Mouse (Mus musculus) heart, embryonic 15.5 days (tissue): ENCODE results near the gene Lrrc4. TPM values are rescaled to one million over a fixed set of nuclear protein-coding genes. Genes with fewer than 3 reads are reported as not detected.

Experiments
- ATAC-seq: fragments of 200-750 bp; cut with Nextera tagmentation; replicated peaks from 2 replicates; pipeline ENCODE4 v1.8.0; 2017; ENCODE audit warnings: low read depth, moderate TSS enrichment; ENCODE audit not compliant: insufficient number of reproducible peaks, insufficient read depth, low FRiP score
- H3K27ac ChIP-seq: fragments of 300-500 bp; sonication (generic); 2 replicates; pipeline ENCODE4 v1.5.1; 2015; ENCODE audit warnings: mild to moderate bottlenecking, inconsistent platforms
- H3K27me3 ChIP-seq: fragments of 300-500 bp; sonication (generic); 2 replicates; pipeline ENCODE4 v1.6.1; 2015; ENCODE audit warnings: inconsistent platforms
- H3K36me3 ChIP-seq: fragments of 300-500 bp; sonication (generic); 2 replicates; pipeline ENCODE4 v1.6.1; 2015; ENCODE audit warnings: mild to moderate bottlenecking, inconsistent platforms
- H3K4me1 ChIP-seq: fragments of 300-500 bp; sonication (generic); replicated peaks from 2 replicates; pipeline ENCODE4 v1.6.1; 2015; ENCODE audit warnings: inconsistent platforms
- H3K4me2 ChIP-seq: fragments of 300-500 bp; sonication (generic); 2 replicates; pipeline ENCODE4 v1.6.1; 2015; ENCODE audit warnings: inconsistent platforms, mild to moderate bottlenecking, moderate library complexity
- H3K4me3 ChIP-seq: fragments of 300-500 bp; sonication (generic); 2 replicates; pipeline ENCODE4 v1.5.1; 2015; ENCODE audit warnings: mild to moderate bottlenecking, inconsistent platforms
- H3K9ac ChIP-seq: fragments of 300-500 bp; sonication (generic); 2 replicates; pipeline ENCODE4 v1.6.1; 2015; ENCODE audit warnings: mild to moderate bottlenecking, inconsistent platforms
- H3K9me3 ChIP-seq: fragments of 300-500 bp; sonication (generic); replicated peaks from 2 replicates; pipeline ENCODE4 v1.6.1; 2016; ENCODE audit warnings: inconsistent platforms
- WGBS: fragments of 180-500 bp; shearing (Covaris S2); methylation state at CpG from one replicate; pipeline ENCODE4 v1.1.7; 2015; ENCODE audit warnings: mixed read lengths; 5-methylcytosine and 5-hydroxymethylcytosine counted together
- polyA plus RNA-seq: library from polyadenylated mRNA; unstranded; fragments of >200 nt; fragmentation: Nextera tagmentation; extraction: Ambion mirVana; gene quantifications from 2 replicates; pipeline ENCODE4 v1.2.1, GENCODE M21; 2015

The Lrrc4 gene
- polyA plus RNA-seq, 1 experiment from 2014 or later = 0.30 TPM

DNA sequence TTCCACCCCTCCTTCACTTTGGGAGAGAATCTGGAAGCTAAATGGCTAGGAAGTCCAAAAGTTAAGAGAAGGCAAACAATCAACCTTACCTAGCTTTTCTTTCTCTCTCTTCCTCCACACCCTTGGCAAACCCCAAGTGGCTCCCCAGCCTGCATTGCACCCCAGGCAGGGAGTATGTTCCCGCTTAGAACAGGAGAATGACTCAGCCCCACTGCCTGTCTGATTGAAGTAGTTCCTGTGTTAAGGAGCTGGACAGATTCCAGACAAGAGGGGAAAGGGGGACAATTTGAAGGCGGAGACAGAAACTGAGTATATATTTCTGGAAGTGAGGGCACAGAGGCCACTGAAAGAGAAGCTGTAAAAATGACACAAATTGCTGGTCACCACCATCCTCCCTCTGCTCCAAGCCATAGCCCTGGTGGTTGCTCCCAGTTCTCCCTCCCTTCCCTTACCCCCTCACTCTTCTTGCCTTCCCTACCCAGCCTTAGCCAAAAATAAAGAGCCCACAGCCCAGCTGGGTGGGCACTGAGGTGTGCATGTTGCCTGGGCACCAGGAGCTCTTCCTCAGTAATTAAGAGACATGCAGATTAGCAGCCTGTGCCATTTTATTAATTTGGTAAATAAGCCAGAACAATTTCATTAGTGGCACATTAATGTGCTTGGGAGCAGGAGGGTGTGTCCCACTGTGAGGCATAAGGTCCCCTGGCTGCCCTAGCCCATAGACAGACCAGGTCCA, 36.1 kb upstream of the Lrrc4 start:
- H3K4me2 ChIP-seq = no peak overlapping the region
- H3K4me1 ChIP-seq = peaks cover 14% of the 10 kb centered on the region
- WGBS = 25% methylated on average over 2 of the region's 2 CpGs
- no peaks in the 10 kb centered on the region for H3K27me3 ChIP-seq
- H3K4me3 ChIP-seq = no peak overlapping the region
- no peaks in the 10 kb centered on the region for H3K36me3 ChIP-seq
- no peak; the same call in 1 of the 2 replicates for ATAC-seq
- H3K9me3 ChIP-seq = no peaks in the 10 kb centered on the region
- no peak overlapping the region for H3K9ac ChIP-seq
- H3K27ac ChIP-seq = no peak overlapping the region

DNA sequence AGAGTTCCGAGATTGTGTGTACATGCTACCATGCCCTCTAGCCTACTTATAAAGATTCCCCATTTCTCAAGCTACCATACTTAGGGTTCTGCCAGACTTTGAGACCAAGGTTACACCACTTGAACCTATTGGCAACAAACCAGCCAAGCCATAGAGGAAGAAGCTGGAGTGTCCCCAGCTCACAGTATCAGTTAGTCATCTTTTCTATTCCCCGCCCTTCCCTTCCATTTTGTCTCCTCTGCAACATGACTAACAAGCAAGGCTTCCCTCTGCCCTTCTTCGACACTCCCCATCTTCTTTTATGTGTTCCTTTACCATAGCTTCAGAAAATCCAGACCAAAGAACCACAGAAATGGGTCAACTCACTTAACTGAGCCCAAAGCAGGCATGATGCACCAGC, 34.7 kb upstream of the Lrrc4 start:
- 92% methylated on average over 3 of the region's 3 CpGs for WGBS
- Histone ChIP-seq H3K27me3 (no peaks in the 10 kb centered on the region), H3K9me3 (no peaks in the 10 kb centered on the region)

DNA sequence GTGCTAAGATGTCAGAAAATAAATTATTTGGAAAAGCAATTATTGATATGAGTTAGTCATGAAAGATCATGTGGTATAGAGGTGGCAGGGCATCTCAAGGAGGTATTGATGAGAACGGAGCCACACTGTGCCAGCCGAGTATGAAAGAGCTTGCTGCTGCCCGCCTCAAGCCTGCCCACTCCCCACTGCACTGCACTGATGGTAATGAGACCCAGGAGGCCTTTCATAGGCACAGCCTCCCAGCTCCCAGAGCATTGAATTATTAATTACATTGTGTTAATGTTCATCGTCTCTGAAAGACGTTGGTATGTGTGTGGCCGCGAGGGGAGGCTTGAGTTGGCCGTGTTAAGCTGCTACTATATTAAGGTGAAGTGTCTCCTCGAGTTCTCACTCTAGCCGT, 33.6 kb upstream of the Lrrc4 start:
- no peaks in the 10 kb centered on the region for H3K9me3 ChIP-seq
- peaks cover 9% of the 10 kb centered on the region for H3K4me1 ChIP-seq
- H3K27ac ChIP-seq = no peak overlapping the region
- no peaks in the 10 kb centered on the region for H3K36me3 ChIP-seq
- no peak overlapping the region for H3K4me2 ChIP-seq
- ATAC-seq = no peak
- WGBS = 80% methylated on average over 10 of the region's 10 CpGs
- no peak overlapping the region for H3K9ac ChIP-seq
- no peaks in the 10 kb centered on the region for H3K27me3 ChIP-seq
- H3K4me3 ChIP-seq = no peak overlapping the region

More for the DNA sequence above, 34.7 kb upstream of the Lrrc4 start:
- Histone ChIP-seq H3K4me2 (no peak overlapping the region), H3K4me3 (no peak overlapping the region), H3K9ac (no peak overlapping the region), H3K27ac (no peak overlapping the region), H3K36me3 (no peaks in the 10 kb centered on the region), H3K4me1 (peaks cover 9% of the 10 kb centered on the region)
- ATAC-seq = no peak

DNA sequence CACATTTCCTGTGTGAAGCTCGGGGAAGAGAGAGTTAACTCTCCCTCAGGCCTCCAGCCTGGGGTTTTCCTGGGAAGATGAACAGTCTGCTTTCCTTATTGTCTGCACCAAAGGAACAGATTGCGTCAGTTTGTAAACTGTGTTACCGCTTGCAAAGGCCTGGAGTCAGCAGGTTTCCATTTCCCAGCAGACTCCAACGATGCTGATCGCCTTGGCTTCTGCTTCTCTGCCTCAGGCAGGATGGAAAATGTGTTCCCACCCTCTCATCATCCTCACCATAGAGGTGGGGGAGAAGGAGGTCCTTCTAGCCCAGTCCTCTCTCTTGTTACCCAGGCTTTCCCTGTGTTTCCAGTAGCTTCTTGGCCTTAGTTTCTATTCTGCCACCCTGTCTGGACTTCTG, 33.1 kb upstream of the Lrrc4 start:
- no peaks in the 10 kb centered on the region for H3K27me3 ChIP-seq
- no peaks in the 10 kb centered on the region for H3K36me3 ChIP-seq
- no peak for ATAC-seq
- 52% methylated on average over 5 of the region's 5 CpGs for WGBS
- H3K4me1 ChIP-seq = peaks cover 9% of the 10 kb centered on the region
- no peak overlapping the region for H3K27ac ChIP-seq
- no peak overlapping the region for H3K4me2 ChIP-seq
- no peaks in the 10 kb centered on the region for H3K9me3 ChIP-seq
- no peak overlapping the region for H3K4me3 ChIP-seq
- no peak overlapping the region for H3K9ac ChIP-seq

DNA sequence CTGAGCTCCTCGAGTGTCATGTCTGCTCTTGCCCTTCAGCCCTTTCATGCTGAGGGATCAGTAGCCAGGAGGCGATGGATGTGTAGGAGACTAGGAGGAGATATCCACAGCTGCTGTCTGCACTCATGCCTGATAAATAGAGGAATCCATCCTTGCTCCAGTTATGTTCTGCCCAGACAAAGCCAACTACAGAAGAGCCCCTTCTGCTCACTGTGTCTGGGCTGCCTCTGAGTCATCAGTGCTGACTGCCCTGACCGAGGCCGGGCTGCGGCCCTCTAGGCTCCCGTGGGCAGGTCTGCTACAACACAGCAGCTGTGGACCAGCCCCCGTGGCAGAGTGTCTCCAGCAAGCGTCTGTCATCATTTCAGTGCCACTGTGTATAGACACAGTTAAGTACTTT, 30.8 kb upstream of the Lrrc4 start:
- Histone ChIP-seq H3K36me3 (no peaks in the 10 kb centered on the region), H3K4me3 (no peak overlapping the region), H3K27ac (no peak overlapping the region), H3K4me2 (no peak overlapping the region), H3K9me3 (no peaks in the 10 kb centered on the region), H3K4me1 (peaks cover 7% of the 10 kb centered on the region), H3K9ac (no peak overlapping the region), H3K27me3 (no peaks in the 10 kb centered on the region)
- WGBS = 47% methylated on average over 8 of the region's 8 CpGs
- no peak for ATAC-seq

DNA sequence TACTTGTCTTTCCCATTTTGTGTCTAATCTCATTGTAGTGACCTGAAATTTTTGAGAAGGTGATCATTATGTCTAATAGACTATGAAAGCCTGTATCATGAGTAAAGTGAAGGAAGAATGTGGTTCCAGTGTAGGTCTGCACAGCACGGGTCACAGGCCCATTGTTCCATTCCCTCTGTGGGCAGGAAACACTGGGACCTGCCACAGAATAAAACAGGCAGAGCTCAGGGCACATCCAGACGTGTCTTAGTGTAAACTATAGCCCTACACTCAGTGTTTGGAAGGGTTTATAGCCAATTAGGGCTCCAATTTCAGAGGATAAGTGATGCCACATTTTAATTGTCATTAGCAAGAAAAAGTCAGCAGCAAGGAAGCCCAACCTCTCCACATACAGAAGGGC, 29.4 kb upstream of the Lrrc4 start:
- Histone ChIP-seq H3K4me1 (peaks cover 17% of the 10 kb centered on the region), H3K9me3 (no peaks in the 10 kb centered on the region), H3K27ac (no peak overlapping the region), H3K36me3 (no peaks in the 10 kb centered on the region), H3K27me3 (no peaks in the 10 kb centered on the region), H3K9ac (no peak overlapping the region), H3K4me2 (no peak overlapping the region), H3K4me3 (no peak overlapping the region)
- 70% methylated on average over 2 of the region's 2 CpGs for WGBS
- ATAC-seq = no peak

DNA sequence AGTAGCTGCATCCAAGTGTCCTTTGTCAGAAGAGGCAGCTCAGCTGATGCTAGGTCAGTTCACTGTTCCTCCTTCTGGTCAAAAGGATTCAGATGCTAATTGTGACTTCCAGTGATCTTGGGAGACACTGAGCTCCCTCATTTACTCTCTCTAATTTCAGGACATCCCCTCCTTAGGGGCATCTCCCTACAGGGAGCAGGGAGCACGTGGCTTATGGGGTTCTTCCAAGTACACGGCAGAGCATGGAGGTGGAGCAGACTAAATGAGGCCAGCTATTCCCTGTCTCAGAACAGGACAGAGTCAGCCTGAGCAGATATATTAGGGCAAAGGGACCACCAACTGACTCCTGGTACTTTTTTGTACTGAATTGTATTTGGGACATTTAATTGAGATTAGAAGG, 28.9 kb upstream of the Lrrc4 start:
- H3K4me2 ChIP-seq = no peak overlapping the region
- H3K4me1 ChIP-seq = peaks cover 19% of the 10 kb centered on the region
- H3K36me3 ChIP-seq = no peaks in the 10 kb centered on the region
- WGBS = 79% methylated on average over 2 of the region's 2 CpGs
- no peaks in the 10 kb centered on the region for H3K27me3 ChIP-seq
- H3K9me3 ChIP-seq = no peaks in the 10 kb centered on the region
- no peak overlapping the region for H3K4me3 ChIP-seq
- no peak for ATAC-seq
- no peak overlapping the region for H3K9ac ChIP-seq
- H3K27ac ChIP-seq = no peak overlapping the region

DNA sequence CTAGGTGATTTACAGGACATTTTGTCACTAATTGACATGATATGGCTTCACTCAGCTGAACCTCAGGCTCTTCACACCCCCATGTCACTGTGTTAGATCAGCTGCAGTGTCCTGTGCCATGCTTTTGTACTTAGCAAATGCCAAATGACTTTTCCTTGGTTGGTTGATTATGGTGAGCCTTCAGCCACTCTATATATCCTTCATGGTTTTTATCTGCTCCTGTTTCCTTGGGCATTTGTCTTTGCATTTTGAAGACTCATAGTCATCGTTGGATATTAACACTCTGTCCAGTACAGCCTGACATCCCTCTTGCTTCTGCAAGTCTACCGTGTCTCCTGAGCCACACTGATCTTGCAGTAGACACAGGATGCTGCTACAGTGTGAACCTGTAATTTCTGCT, 27.5 kb upstream of the Lrrc4 start:
- peaks cover 27% of the 10 kb centered on the region for H3K4me1 ChIP-seq
- no peaks in the 10 kb centered on the region for H3K36me3 ChIP-seq
- no peaks in the 10 kb centered on the region for H3K9me3 ChIP-seq
- ATAC-seq = no peak
- H3K9ac ChIP-seq = no peak overlapping the region
- no peak overlapping the region for H3K4me2 ChIP-seq
- 83% methylated on average over 2 of the region's 2 CpGs for WGBS
- H3K4me3 ChIP-seq = no peak overlapping the region
- no peak overlapping the region for H3K27ac ChIP-seq
- no peaks in the 10 kb centered on the region for H3K27me3 ChIP-seq

DNA sequence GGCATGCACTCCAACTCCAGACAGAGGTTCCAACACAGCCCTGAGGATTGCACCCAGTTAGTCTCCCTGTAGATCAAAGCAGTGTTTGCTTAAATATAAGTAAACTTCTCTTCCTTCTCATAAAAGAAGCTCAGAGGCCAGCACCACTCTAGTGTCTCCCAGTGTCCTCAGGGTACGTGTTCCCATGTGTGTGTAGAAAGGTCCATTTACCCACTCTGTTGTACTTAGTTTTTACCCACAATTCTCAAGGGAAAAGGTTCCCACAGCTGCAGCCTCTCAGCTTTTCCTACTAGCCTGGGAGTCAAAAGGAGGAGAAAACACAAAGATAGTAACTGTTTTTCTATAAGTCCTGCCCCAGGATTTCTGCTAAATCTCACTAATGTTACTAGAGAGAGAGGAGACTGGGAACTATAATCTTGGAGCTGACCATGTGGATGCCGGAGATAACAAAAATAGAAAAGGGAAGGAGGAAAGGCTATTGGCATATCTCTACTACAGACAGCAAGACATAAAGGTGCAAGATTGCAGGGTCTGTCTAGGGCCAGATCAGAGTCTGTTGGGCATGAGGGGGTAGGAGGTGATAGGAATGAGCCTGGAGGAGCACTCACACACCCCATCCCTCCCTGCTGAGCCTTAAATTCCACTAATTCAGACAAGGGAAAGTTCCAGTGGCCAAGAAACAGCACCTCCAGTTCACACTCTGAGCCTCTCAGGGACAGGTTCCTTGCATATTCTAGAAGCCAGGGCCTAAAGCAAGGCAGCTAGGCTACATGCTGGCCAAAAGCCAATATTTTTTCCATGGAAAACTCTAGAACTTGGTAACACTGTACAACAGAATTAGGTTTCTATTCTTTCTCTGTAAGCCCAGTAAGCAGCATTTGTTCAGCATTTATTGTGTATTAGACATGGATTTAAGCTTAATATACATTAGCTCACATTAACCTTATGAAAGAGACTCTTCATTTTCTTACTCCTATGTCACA, 25.9 kb upstream of the Lrrc4 start:
- 38% methylated on average over 2 of the region's 2 CpGs for WGBS
- ATAC-seq = no peak

DNA sequence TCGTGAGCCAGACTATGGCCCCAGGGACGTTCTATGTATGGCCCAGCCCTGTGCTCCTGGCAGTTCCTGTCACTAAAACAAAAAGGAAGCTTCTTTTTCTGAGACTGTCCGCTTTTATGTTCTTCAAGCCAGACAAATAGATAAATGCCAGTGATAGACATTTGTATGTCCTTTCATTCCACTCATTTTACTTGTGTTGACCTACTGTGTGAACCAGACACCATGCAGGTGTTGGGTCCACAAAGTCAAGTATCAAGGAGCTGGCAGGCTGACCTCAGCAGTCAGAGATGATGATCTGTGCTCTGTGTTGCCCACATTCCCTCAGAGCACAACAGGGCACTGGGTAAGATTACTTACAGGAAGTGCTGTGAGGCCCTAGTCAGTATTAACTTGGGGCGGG, 25.2 kb upstream of the Lrrc4 start:
- Histone ChIP-seq H3K9ac (no peak overlapping the region), H3K4me2 (no peak overlapping the region), H3K4me3 (no peak overlapping the region), H3K9me3 (no peaks in the 10 kb centered on the region), H3K4me1 (peaks cover 43% of the 10 kb centered on the region), H3K27me3 (no peaks in the 10 kb centered on the region), H3K27ac (no peak overlapping the region), H3K36me3 (no peaks in the 10 kb centered on the region)
- WGBS = 69% methylated on average over 4 of the region's 4 CpGs
- no peak for ATAC-seq

More for the DNA sequence above, 25.9 kb upstream of the Lrrc4 start:
- Histone ChIP-seq H3K9me3 (no peaks in the 10 kb centered on the region), H3K4me2 (no peak overlapping the region), H3K36me3 (no peaks in the 10 kb centered on the region), H3K9ac (no peak overlapping the region), H3K27ac (peak overlapping the region; percentile 13; the same call in 1 of the 2 replicates), H3K27me3 (no peaks in the 10 kb centered on the region), H3K4me3 (no peak overlapping the region), H3K4me1 (peaks cover 40% of the 10 kb centered on the region)

DNA sequence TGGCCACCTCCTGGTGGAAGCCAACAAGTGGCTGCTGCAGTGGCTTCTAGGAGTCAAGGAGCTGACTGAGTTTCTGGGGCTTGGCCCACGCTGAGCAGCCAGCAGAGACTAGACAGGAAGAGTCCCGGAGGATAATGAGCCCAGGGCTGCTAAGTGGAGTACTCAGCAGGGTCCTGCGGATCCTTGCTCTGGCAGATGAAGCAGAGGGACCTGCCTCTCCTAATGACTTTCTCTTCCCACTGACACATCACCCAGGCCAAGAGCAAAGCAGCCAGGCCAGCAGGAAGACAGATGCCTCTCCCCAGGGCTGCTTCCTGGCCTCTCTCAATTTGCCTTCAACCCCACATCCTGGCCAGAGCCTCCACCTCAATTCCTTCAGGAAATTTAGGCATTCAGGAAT, 23.9 kb upstream of the Lrrc4 start:
- Histone ChIP-seq H3K4me1 (peaks cover 43% of the 10 kb centered on the region), H3K27ac (no peak overlapping the region), H3K9ac (no peak overlapping the region), H3K4me2 (no peak overlapping the region), H3K9me3 (no peaks in the 10 kb centered on the region), H3K4me3 (no peak overlapping the region), H3K27me3 (no peaks in the 10 kb centered on the region), H3K36me3 (no peaks in the 10 kb centered on the region)
- ATAC-seq = no peak
- WGBS = 44% methylated on average over 3 of the region's 3 CpGs
